Mouse (Mus musculus) heart, embryonic 14.5 days (tissue): ENCODE measurements around the gene Toe1. TPM values are rescaled to one million over a fixed set of nuclear protein-coding genes. Genes with fewer than 3 reads are reported as not detected.

Experiments
- ATAC-seq: fragments of 200-750 bp; cut with Nextera tagmentation; 2 replicates; pipeline ENCODE4 v1.8.0; 2017; ENCODE audit warnings: low read depth, moderate TSS enrichment; ENCODE audit not compliant: insufficient number of reproducible peaks, insufficient read depth, low FRiP score
- H3K27ac ChIP-seq, 2 experiments: fragments of 200-500 bp in 1 of 2; fragments of 300-500 bp in 1 of 2; sonication (generic) in 1 of 2; replicated peaks in 1 of 2; 2 replicates each; pipeline ENCODE4 v1.5.1; 2012 to 2014; ENCODE audit warnings: low read depth in 2 of 2, low read length in 2 of 2, control low read depth in 1 of 2, mild to moderate bottlenecking in 1 of 2, mixed read lengths in 1 of 2; ENCODE audit not compliant: control insufficient read depth in 1 of 2, insufficient read depth in 1 of 2
- H3K27me3 ChIP-seq: fragments of 300-500 bp; sonication (generic); 2 replicates; pipeline ENCODE4 v1.6.1; 2014; ENCODE audit warnings: mild to moderate bottlenecking, low read length, control low read depth; ENCODE audit not compliant: control insufficient read depth, insufficient read depth
- H3K36me3 ChIP-seq: fragments of 300-500 bp; sonication (generic); 2 replicates; pipeline ENCODE4 v1.6.1; 2014; ENCODE audit warnings: mild to moderate bottlenecking, control low read depth, low read length, mixed read lengths; ENCODE audit not compliant: control insufficient read depth, insufficient read depth
- H3K4me1 ChIP-seq, 2 experiments: fragments of 200-500 bp in 1 of 2; fragments of 300-500 bp in 1 of 2; sonication (generic) in 1 of 2; 2 replicates each; pipeline ENCODE4 v1.6.1; 2012 to 2014; ENCODE audit warnings: low read length in 2 of 2, control low read depth in 1 of 2, mixed read lengths in 1 of 2; ENCODE audit not compliant: control insufficient read depth in 2 of 2, insufficient read depth in 2 of 2
- H3K4me2 ChIP-seq: fragments of 300-500 bp; sonication (generic); 2 replicates; pipeline ENCODE4 v1.6.1; 2014; ENCODE audit warnings: mild to moderate bottlenecking, low read length
- H3K4me3 ChIP-seq, 2 experiments: fragments of 200-500 bp in 1 of 2; fragments of 300-500 bp in 1 of 2; sonication (generic) in 1 of 2; 2 replicates each; pipeline ENCODE4 v1.5.1; 2012 to 2014; ENCODE audit warnings: low read length in 2 of 2, mild to moderate bottlenecking in 2 of 2, control low read depth in 1 of 2, low read depth in 1 of 2, moderate library complexity in 1 of 2; ENCODE audit not compliant: control insufficient read depth in 1 of 2, insufficient read depth in 1 of 2
- H3K9ac ChIP-seq: fragments of 300-500 bp; sonication (generic); 2 replicates; pipeline ENCODE4 v1.6.1; 2014; ENCODE audit warnings: mild to moderate bottlenecking, low read length
- H3K9me3 ChIP-seq: fragments of 300-500 bp; sonication (generic); 2 replicates; pipeline ENCODE4 v1.6.1; 2016; ENCODE audit warnings: low read length, control low read depth; ENCODE audit not compliant: control insufficient read depth
- WGBS: fragments of 180-500 bp; shearing (Covaris S2); extraction: QIAGEN DNeasy Blood & Tissue Kit; methylation state at CpG from one replicate; pipeline ENCODE4 v1.1.7; 2014; 5-methylcytosine and 5-hydroxymethylcytosine counted together
- polyA plus RNA-seq: library from polyadenylated mRNA; unstranded; fragments of >200 nt; fragmentation: Nextera tagmentation; extraction: Ambion mirVana; gene quantifications from 2 replicates; pipeline ENCODE4 v1.2.1, GENCODE M21; 2014

Toe1 gene
- polyA plus RNA-seq, 1 experiment from 2014 or later, result 18.7 TPM

DNA sequence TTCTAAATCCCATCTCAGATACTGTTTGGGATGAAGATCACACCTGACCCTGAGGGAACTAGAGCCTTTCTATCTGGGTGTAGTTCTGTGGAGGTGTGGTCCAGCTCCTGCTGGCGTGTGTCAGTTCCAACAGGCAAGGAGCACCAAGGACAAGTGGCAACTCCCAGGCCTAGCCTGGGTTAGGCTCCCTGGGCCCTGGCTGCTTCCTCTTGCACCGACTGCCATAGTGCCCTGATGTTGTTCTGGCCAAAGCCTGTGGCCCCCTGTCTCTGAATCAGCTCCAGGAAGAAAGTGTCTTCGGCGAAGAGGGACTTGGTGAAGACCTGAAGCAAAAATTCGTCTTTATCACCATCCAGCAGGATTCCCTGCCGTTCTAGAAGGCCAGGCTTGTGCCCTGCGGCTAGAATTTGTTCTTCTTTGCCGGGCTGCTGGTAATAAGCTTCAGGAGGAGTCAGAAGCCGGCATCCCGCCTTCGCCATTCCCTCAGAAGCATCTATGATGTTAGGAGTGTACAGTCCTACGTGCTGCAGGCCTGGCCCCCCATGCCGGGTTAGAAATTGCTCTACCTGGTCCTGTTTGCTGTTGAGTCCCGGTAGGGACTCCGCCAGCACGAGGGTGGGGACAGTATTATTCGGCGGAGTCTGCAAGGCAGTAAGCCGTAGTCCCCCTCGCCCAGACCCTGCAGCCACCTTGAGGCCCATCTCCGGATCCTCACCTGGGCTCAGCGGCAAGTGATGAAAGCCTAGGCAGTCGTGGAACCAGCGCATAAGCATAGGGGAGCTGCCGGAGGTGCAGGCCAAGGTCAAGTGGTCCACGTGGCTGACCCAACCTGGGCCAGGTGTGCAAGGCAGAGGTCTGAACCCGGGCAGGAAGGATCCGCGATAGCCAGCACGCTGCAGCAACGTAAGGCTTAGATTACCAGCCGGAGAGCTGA lies 12.8 kb upstream of the Toe1 start:
- 0 out of 2 replicates have a peak, but pooled peaks cover 11% of the 10 kb centered on the region for H3K27me3 ChIP-seq
- no peak overlapping the region for H3K27ac ChIP-seq
- H3K4me3 ChIP-seq, result peak overlapping the region; percentile 52 to 55
- H3K4me1 ChIP-seq, result peaks cover 7 to 9% of the 10 kb centered on the region in 2 experiments; a peak in 2 of 4 replicates
- H3K9me3 ChIP-seq, result no peaks in the 10 kb centered on the region
- peak overlapping the region; percentile 69 for H3K9ac ChIP-seq
- peaks cover 24% of the 10 kb centered on the region for H3K36me3 ChIP-seq
- 24% methylated on average over 32 of the region's 32 CpGs for WGBS
- no peak for ATAC-seq
- peak overlapping the region; percentile 100 for H3K4me2 ChIP-seq

DNA sequence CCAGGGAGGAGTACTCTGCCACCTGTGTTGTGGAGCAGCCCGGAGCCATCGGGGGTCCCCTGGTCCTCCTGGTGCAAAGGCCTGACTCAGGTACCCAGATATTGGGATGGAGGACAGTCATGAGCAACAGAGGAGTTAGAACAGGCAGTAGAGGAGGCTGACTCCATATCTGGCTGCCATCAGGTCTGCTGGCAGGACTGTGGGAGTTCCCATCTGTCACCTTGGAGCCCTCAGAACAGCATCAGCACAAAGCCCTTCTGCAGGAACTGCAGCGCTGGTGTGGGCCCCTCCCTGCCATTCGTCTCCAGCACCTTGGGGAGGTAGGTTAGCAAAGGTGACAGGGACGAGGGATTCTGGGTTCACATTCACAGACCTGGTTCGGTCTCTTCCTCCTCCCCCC lies 10.0 kb upstream of the Toe1 start:
- peaks cover 6 to 8% of the 10 kb centered on the region in 2 experiments; a peak in 2 of 4 replicates for H3K4me1 ChIP-seq
- H3K4me3 ChIP-seq, result no peak overlapping the region
- H3K27me3 ChIP-seq, result 0 out of 2 replicates have a peak, but pooled peaks cover 11% of the 10 kb centered on the region
- no peak overlapping the region for H3K9ac ChIP-seq
- no peak overlapping the region for H3K4me2 ChIP-seq
- WGBS, result 87% methylated on average over 6 of the region's 6 CpGs
- ATAC-seq, result no peak
- no peaks in the 10 kb centered on the region for H3K9me3 ChIP-seq
- H3K36me3 ChIP-seq, result peaks cover 24% of the 10 kb centered on the region
- H3K27ac ChIP-seq, result no peak overlapping the region

DNA sequence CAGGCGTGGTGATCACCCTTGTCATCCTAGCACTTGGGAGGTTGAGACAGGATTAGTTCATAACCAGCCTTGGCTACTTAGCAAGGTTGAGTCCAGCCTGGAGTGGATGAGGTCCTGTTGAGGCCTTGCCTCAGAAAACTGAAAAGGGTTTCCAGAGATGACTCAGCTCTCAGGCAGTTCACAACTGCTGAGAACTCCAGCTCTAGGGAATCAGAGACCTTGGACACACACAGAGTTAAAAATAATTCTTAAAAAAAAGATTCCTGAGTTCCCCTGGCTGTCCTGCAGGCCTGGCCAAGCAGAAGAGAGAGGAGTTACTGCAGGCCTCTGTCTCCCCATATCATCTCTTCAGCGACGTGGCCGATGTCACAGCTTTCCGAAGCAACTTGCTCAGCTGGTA lies 7.8 kb upstream of the Toe1 start:
- no peak overlapping the region for H3K27ac ChIP-seq
- 0 out of 2 replicates have a peak, but pooled peaks cover 5% of the 10 kb centered on the region for H3K27me3 ChIP-seq
- no peaks in the 10 kb centered on the region for H3K9me3 ChIP-seq
- H3K4me1 ChIP-seq, result peaks cover 0 to 2% of the 10 kb centered on the region in 2 experiments; a peak in 1 of 4 replicates
- H3K4me3 ChIP-seq, result no peak overlapping the region
- H3K36me3 ChIP-seq, result peaks cover 24% of the 10 kb centered on the region
- no peak overlapping the region for H3K9ac ChIP-seq
- WGBS, result 61% methylated on average over 5 of the region's 5 CpGs
- no peak overlapping the region for H3K4me2 ChIP-seq
- ATAC-seq, result no peak

DNA sequence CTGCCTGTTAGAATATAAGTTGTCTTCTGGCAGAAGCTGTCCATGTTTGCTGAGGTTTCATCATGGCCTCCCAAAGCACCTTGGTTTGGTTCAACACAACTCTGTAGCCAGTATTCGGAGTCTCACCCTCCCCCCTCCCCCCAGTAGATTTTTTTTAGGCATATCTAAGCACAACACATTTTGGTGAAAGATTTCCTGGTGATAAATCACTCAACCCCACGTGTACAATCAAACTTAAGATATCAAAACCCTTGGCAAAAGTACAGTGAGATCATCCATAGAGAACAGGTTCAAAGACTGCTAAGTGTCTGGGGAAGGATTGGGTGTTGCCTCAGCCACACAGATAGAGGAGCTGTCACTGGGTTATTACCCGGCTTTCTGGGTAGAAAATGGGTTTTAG lies 3.6 kb upstream of the Toe1 start:
- Histone ChIP-seq H3K9ac (no peak overlapping the region), H3K4me1 (peaks cover 5 to 8% of the 10 kb centered on the region in 2 experiments), H3K4me3 (no peak overlapping the region), H3K9me3 (no peaks in the 10 kb centered on the region), H3K36me3 (no peaks in the 10 kb centered on the region), H3K27me3 (no peaks in the 10 kb centered on the region), H3K27ac (no peak overlapping the region), H3K4me2 (no peak overlapping the region)
- ATAC-seq, result no peak
- WGBS, result 64% methylated on average over 3 of the region's 3 CpGs

GRCm38 (mm10) chr4:116799901-116800300 lies 7.5 kb downstream of the Toe1 start:
- H3K36me3 ChIP-seq, result peaks cover 42% of the 10 kb centered on the region
- H3K27me3 ChIP-seq, result no peaks in the 10 kb centered on the region
- H3K4me1 ChIP-seq, result peaks cover 4 to 10% of the 10 kb centered on the region in 2 experiments; a peak in 2 of 4 replicates
- H3K9ac ChIP-seq, result no peak overlapping the region
- no peak overlapping the region for H3K4me3 ChIP-seq
- no peak for ATAC-seq
- no peaks in the 10 kb centered on the region for H3K9me3 ChIP-seq
- 28% methylated on average over 5 of the region's 5 CpGs for WGBS
- no peak overlapping the region for H3K4me2 ChIP-seq
- H3K27ac ChIP-seq, result no peak overlapping the region

DNA sequence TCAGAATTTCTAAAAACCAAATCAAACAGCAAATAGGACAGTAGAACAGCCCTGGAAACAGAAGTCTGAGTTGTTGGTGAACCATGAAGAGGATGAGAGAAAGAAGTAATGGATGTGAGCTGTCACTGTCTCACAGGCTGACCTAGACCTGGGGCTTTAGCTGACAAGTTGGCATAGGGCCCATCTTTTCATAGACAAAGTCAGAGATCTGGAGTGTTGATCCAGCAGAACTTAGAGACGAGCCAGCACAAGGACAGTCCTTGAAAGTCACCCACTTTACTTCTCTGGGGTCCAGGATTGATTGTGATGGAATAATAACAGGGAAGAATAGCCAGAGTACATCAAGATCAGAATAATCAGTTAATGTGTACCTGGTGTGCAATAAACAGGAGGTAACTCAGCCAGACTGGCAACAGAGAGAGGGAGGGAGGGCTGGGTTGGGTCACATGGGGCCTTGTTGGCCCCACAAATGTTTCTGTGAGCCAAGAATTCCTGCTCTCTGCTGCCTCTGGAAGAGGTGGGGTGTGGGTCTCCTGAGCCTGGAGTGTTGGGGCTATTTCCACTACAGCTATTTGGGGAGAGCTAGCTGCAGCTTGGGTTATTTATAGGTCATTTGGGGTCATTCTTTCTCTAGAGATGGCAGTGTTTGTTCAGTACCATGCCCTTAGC lies 10.9 kb downstream of the Toe1 start:
- peak overlapping the region; percentile 49 for H3K9ac ChIP-seq
- H3K9me3 ChIP-seq, result no peaks in the 10 kb centered on the region
- H3K4me1 ChIP-seq, result peaks cover 4 to 10% of the 10 kb centered on the region in 2 experiments; a peak in 2 of 4 replicates
- no peaks in the 10 kb centered on the region for H3K27me3 ChIP-seq
- H3K27ac ChIP-seq, result peak overlapping the region; percentile 61 to 82; a peak in 3 of 4 replicates
- no peak overlapping the region for H3K4me3 ChIP-seq
- 22% methylated on average over 1 of the region's 1 CpGs for WGBS
- peak; percentile 68; the same call in 1 of the 2 replicates for ATAC-seq
- H3K36me3 ChIP-seq, result peaks cover 9% of the 10 kb centered on the region; the same call in 1 of the 2 replicates
- H3K4me2 ChIP-seq, result peak overlapping the region; percentile 29; the same call in 1 of the 2 replicates

DNA sequence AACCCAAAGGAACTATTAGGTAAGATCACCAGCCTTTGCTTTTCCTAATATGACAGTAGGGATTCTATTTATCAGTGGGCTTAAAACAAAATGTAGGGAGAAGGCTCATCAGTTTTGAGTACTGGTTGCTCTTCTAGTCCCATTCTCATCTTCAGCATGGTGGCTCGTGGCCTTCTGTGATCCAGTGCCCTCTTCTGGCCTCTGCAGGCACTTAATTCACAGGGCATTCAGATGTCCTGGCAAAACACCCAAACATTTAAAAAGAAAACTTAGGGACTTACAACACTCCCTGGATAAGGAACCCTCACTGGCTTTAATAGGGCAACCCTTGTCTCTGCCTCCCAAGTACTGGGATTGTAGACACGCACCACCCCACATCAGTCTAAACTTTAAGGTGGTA lies 13.2 kb downstream of the Toe1 start:
- peaks cover 4 to 10% of the 10 kb centered on the region in 2 experiments; a peak in 2 of 4 replicates for H3K4me1 ChIP-seq
- H3K27me3 ChIP-seq, result no peaks in the 10 kb centered on the region
- H3K27ac ChIP-seq, result no peak overlapping the region
- H3K9me3 ChIP-seq, result no peaks in the 10 kb centered on the region
- no peak for ATAC-seq
- no peaks in the 10 kb centered on the region for H3K36me3 ChIP-seq
- no peak overlapping the region for H3K4me2 ChIP-seq
- no peak overlapping the region for H3K4me3 ChIP-seq
- H3K9ac ChIP-seq, result no peak overlapping the region
- WGBS, result 75% methylated on average over 2 of the region's 2 CpGs
